Mouse (Mus musculus) heart, embryonic 14.5 days (tissue): ENCODE results near the gene Grip1. TPM values are rescaled to one million over a fixed set of nuclear protein-coding genes. Genes with fewer than 3 reads are reported as not detected.
"Not testable (repeated sequence)": the region's sequence is repeated elsewhere in the genome, so short reads cannot be mapped to it uniquely, and the experiment has no call there.

Experiments used
- ATAC-seq: fragments of 200-750 bp; cut with Nextera tagmentation; 2 replicates; pipeline ENCODE4 v1.8.0; 2017; ENCODE audit warnings: low read depth, moderate TSS enrichment; ENCODE audit not compliant: insufficient number of reproducible peaks, insufficient read depth, low FRiP score
- H3K27ac ChIP-seq, 2 experiments: fragments of 200-500 bp in 1 of 2; fragments of 300-500 bp in 1 of 2; sonication (generic) in 1 of 2; replicated peaks in 1 of 2; 2 replicates each; pipeline ENCODE4 v1.5.1; 2012 to 2014; ENCODE audit warnings: low read depth in 2 of 2, low read length in 2 of 2, control low read depth in 1 of 2, mild to moderate bottlenecking in 1 of 2, mixed read lengths in 1 of 2; ENCODE audit not compliant: control insufficient read depth in 1 of 2, insufficient read depth in 1 of 2
- H3K27me3 ChIP-seq: fragments of 300-500 bp; sonication (generic); 2 replicates; pipeline ENCODE4 v1.6.1; 2014; ENCODE audit warnings: mild to moderate bottlenecking, low read length, control low read depth; ENCODE audit not compliant: control insufficient read depth, insufficient read depth
- H3K36me3 ChIP-seq: fragments of 300-500 bp; sonication (generic); 2 replicates; pipeline ENCODE4 v1.6.1; 2014; ENCODE audit warnings: mild to moderate bottlenecking, control low read depth, low read length, mixed read lengths; ENCODE audit not compliant: control insufficient read depth, insufficient read depth
- H3K4me1 ChIP-seq, 2 experiments: fragments of 200-500 bp in 1 of 2; fragments of 300-500 bp in 1 of 2; sonication (generic) in 1 of 2; 2 replicates each; pipeline ENCODE4 v1.6.1; 2012 to 2014; ENCODE audit warnings: low read length in 2 of 2, control low read depth in 1 of 2, mixed read lengths in 1 of 2; ENCODE audit not compliant: control insufficient read depth in 2 of 2, insufficient read depth in 2 of 2
- H3K4me2 ChIP-seq: fragments of 300-500 bp; sonication (generic); 2 replicates; pipeline ENCODE4 v1.6.1; 2014; ENCODE audit warnings: mild to moderate bottlenecking, low read length
- H3K4me3 ChIP-seq, 2 experiments: fragments of 200-500 bp in 1 of 2; fragments of 300-500 bp in 1 of 2; sonication (generic) in 1 of 2; 2 replicates each; pipeline ENCODE4 v1.5.1; 2012 to 2014; ENCODE audit warnings: low read length in 2 of 2, mild to moderate bottlenecking in 2 of 2, control low read depth in 1 of 2, low read depth in 1 of 2, moderate library complexity in 1 of 2; ENCODE audit not compliant: control insufficient read depth in 1 of 2, insufficient read depth in 1 of 2
- H3K9ac ChIP-seq: fragments of 300-500 bp; sonication (generic); 2 replicates; pipeline ENCODE4 v1.6.1; 2014; ENCODE audit warnings: mild to moderate bottlenecking, low read length
- H3K9me3 ChIP-seq: fragments of 300-500 bp; sonication (generic); 2 replicates; pipeline ENCODE4 v1.6.1; 2016; ENCODE audit warnings: low read length, control low read depth; ENCODE audit not compliant: control insufficient read depth
- WGBS: fragments of 180-500 bp; shearing (Covaris S2); extraction: QIAGEN DNeasy Blood & Tissue Kit; methylation state at CpG from one replicate; pipeline ENCODE4 v1.1.7; 2014; 5-methylcytosine and 5-hydroxymethylcytosine counted together
- polyA plus RNA-seq: library from polyadenylated mRNA; unstranded; fragments of >200 nt; fragmentation: Nextera tagmentation; extraction: Ambion mirVana; gene quantifications from 2 replicates; pipeline ENCODE4 v1.2.1, GENCODE M21; 2014

Grip1 gene
- polyA plus RNA-seq, 1 experiment from 2014 or later = 2.9 TPM

GRCm38 (mm10) chr10:120095136-120095535 is 641.5 kb downstream of the Grip1 start:
- no peak for ATAC-seq
- Histone ChIP-seq H3K9ac (no peak overlapping the region), H3K9me3 (no peaks in the 10 kb centered on the region), H3K36me3 (peaks cover 48% of the 10 kb centered on the region), H3K4me1 (no peaks in the 10 kb centered on the region), H3K4me3 (no peak overlapping the region), H3K27me3 (no peaks in the 10 kb centered on the region), H3K4me2 (no peak overlapping the region), H3K27ac (no peak overlapping the region)
- WGBS = 89% methylated on average over 9 of the region's 9 CpGs

DNA sequence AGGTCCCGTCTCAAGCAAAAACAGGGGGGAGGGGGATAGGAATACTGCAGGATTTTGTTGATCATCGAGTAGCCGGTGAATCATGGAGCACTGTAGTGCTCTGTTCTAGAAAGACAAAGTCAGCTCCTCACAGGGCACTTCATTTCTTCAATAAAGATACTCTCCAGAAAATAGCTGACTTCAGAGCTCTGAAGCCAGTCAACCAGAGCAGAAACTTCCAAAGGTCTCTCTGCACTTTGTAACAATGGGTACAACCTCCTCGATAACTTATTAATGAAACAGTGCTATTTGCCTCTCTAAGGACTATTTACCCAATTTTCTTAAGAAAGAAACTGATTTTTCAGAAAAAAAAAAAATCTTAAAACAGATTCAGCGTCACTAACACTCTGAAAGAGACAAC is 642.1 kb downstream of the Grip1 start:
- H3K36me3 ChIP-seq = peaks cover 54% of the 10 kb centered on the region
- no peak overlapping the region for H3K27ac ChIP-seq
- WGBS = 96% methylated on average over 5 of the region's 5 CpGs
- H3K4me2 ChIP-seq = no peak overlapping the region
- no peaks in the 10 kb centered on the region for H3K9me3 ChIP-seq
- H3K4me1 ChIP-seq = no peaks in the 10 kb centered on the region
- no peak overlapping the region for H3K9ac ChIP-seq
- H3K4me3 ChIP-seq = no peak overlapping the region
- no peaks in the 10 kb centered on the region for H3K27me3 ChIP-seq
- ATAC-seq = no peak

GRCm38 (mm10) chr10:120097564-120097963 is 643.9 kb downstream of the Grip1 start:
- no peak overlapping the region for H3K27ac ChIP-seq
- no peak for ATAC-seq

GRCm38 (mm10) chr10:120100806-120101205 is 647.2 kb downstream of the Grip1 start:
- Histone ChIP-seq H3K4me1 (no peaks in the 10 kb centered on the region; a peak in 1 of 4 replicates), H3K4me2 (no peak overlapping the region), H3K9me3 (no peaks in the 10 kb centered on the region), H3K9ac (no peak overlapping the region), H3K27me3 (no peaks in the 10 kb centered on the region), H3K36me3 (peaks cover 50% of the 10 kb centered on the region), H3K27ac (no peak overlapping the region), H3K4me3 (no peak overlapping the region)
- WGBS = 85% methylated on average over 1 of the region's 1 CpGs
- ATAC-seq = no peak

More at GRCm38 (mm10) chr10:120097564-120097963, 643.9 kb downstream of the Grip1 start:
- Histone ChIP-seq H3K27me3 (no peaks in the 10 kb centered on the region), H3K4me1 (no peaks in the 10 kb centered on the region), H3K36me3 (peaks cover 49% of the 10 kb centered on the region), H3K9me3 (no peaks in the 10 kb centered on the region), H3K4me2 (no peak overlapping the region), H3K9ac (no peak overlapping the region), H3K4me3 (no peak overlapping the region)
- WGBS = 86% methylated on average over 5 of the region's 5 CpGs

GRCm38 (mm10) chr10:120111691-120112319 is 658.2 kb downstream of the Grip1 start:
- peak overlapping the region; percentile 86 to 90; a peak in 3 of 4 replicates for H3K27ac ChIP-seq

DNA sequence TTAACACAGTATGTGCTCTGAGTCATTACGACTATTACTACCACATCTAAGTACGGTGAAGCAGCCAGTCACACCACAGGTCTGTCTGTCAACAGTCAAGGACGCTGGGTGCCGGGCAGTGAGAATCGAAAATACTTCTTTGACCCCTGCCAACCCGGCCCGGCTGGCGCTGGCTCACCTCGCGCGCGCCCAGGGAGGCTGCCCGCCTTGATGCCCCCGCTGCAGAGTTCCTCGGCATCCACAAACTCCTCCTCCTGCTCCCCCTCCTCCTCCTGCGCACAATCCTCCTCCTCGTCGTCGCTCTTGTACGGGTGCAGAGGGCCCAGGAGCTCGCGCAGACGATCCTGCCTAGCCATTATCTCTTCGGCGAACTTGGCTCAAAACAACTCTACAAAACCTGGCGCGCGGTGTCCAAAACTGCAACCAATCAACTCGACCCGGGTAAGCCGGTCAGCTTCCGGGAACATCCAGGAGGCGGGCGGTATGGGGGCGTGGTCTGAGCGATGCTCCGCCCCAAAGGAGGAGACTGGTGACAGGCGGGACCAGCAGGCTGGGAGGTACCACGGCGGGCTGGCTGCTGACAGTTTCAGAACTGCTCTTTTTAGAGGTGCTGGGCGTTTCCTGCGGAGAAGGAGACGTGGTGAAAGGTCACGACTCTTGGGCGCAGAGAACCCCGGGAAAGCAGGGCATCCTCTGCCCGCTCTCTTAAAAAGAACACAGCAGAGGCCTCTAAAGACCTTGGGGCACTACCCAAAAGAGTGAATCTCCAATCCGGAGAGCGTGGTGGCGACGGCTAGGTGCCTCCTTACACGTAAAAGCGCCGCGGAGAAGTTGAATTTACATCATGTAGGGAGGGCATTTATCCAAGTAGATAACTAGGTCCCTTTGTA is 659.1 kb downstream of the Grip1 start, which contains the start of gene Helb:
TSS of gene Helb (minus strand) at position 481 of the 890 bp plus-strand sequence.
- Histone ChIP-seq H3K9me3 (no peaks in the 10 kb centered on the region), H3K36me3 (peaks cover 9% of the 10 kb centered on the region; the same call in 1 of the 2 replicates), H3K9ac (peak within 1 kb of the TSS; percentile 82), H3K27me3 (no peaks in the 10 kb centered on the region), H3K4me3 (peak within 1 kb of the TSS; percentile 60 to 89), H3K4me1 (peaks cover 2 to 5% of the 10 kb centered on the region in 2 experiments; a peak in 1 of 4 replicates), H3K4me2 (peak within 1 kb of the TSS; percentile 80), H3K27ac (peak within 1 kb of the TSS; percentile 86 to 90)
- ATAC-seq = peak; percentile 99
- whole genome bisulfite sequencing = under 1% methylated on average over 55 of the region's 55 CpGs

More at GRCm38 (mm10) chr10:120111691-120112319, 658.2 kb downstream of the Grip1 start:
- no peaks in the 10 kb centered on the region for H3K9me3 ChIP-seq
- H3K27me3 ChIP-seq = no peaks in the 10 kb centered on the region
- H3K4me2 ChIP-seq = peak overlapping the region; percentile 80
- H3K4me1 ChIP-seq = peaks cover 2 to 5% of the 10 kb centered on the region in 2 experiments; a peak in 1 of 4 replicates
- 75% methylated on average over 3 of the region's 3 CpGs for WGBS
- peak overlapping the region; percentile 60 to 89 for H3K4me3 ChIP-seq
- ATAC-seq = no peak
- H3K36me3 ChIP-seq = peaks cover 18% of the 10 kb centered on the region; the same call in 1 of the 2 replicates
- H3K9ac ChIP-seq = peak overlapping the region; percentile 82

DNA sequence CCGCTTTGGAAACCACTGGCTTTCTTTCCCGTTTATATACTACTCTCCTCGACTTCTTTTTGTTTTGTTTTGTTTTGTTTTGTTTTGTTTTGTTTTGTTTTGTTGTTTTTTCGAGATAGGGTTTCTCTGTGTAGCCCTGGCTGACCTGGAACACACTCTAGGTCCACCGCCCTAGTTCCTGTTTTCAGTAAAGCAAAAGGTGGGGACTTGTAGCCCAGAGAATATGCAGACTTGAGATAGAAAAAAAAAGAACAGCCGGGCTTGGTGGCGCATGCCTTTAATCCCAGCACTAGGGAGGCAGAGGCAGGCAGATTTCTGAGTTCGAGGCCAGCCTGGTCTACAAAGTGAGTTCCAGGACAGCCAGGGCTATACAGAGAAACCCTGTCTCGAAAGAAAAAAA is 659.9 kb downstream of the Grip1 start:
- not testable (repeated sequence) for H3K36me3 ChIP-seq, H3K27me3 ChIP-seq, H3K4me1 ChIP-seq, H3K9me3 ChIP-seq, ATAC-seq
- WGBS = 70% methylated on average over 9 of the region's 9 CpGs
- Histone ChIP-seq H3K9ac (peak overlapping the region; percentile 71; the same call in 1 of the 2 replicates), H3K27ac (peak overlapping the region in 1 of 2 experiments; percentile 86; a peak in 2 of 4 replicates), H3K4me2 (peak overlapping the region; percentile 80), H3K4me3 (peak overlapping the region in 1 of 2 experiments; percentile 60; a peak in 2 of 4 replicates)
